Mouse (Mus musculus) heart, postnatal 0 days (tissue): ENCODE data around the gene Traf3ip2. TPM values are rescaled to one million over a fixed set of nuclear protein-coding genes. Genes with fewer than 3 reads are reported as not detected.

Source experiments
- ATAC-seq: fragments of 200-750 bp; cut with Nextera tagmentation; 2 replicates; pipeline ENCODE4 v1.8.0; 2017; ENCODE audit warnings: low read depth, moderate number of reproducible peaks, moderate library complexity; ENCODE audit not compliant: insufficient read depth
- DNase-seq: peaks from one replicate; pipeline ENCODE4 v3.0.0-alpha.2; 2016; ENCODE audit warnings: low spot score
- H3K27ac ChIP-seq: fragments of 300-500 bp; sonication (generic); 2 replicates; pipeline ENCODE4 v1.5.1; 2014; ENCODE audit warnings: low read depth, mild to moderate bottlenecking
- H3K27me3 ChIP-seq: fragments of 300-500 bp; sonication (generic); 2 replicates; pipeline ENCODE4 v1.6.1; 2014; ENCODE audit warnings: low read length, mixed read lengths; ENCODE audit not compliant: control insufficient read depth, insufficient read depth
- H3K36me3 ChIP-seq: fragments of 300-500 bp; sonication (generic); replicated peaks from 2 replicates; pipeline ENCODE4 v1.6.1; 2014; ENCODE audit warnings: low read length, mixed read lengths; ENCODE audit not compliant: control insufficient read depth, insufficient read depth
- H3K4me1 ChIP-seq: fragments of 300-500 bp; sonication (generic); 2 replicates; pipeline ENCODE4 v1.6.1; 2014; ENCODE audit warnings: antibody characterized with exemption; ENCODE audit not compliant: control insufficient read depth, insufficient read depth
- H3K4me2 ChIP-seq: fragments of 300-500 bp; sonication (generic); 2 replicates; pipeline ENCODE4 v1.6.1; 2014; ENCODE audit warnings: low read depth, mild to moderate bottlenecking, low read length, moderate library complexity
- H3K4me3 ChIP-seq: fragments of 300-500 bp; sonication (generic); 2 replicates; pipeline ENCODE4 v1.5.1; 2014; ENCODE audit warnings: low read depth, low read length
- H3K9ac ChIP-seq: fragments of 300-500 bp; sonication (generic); replicated peaks from 2 replicates; pipeline ENCODE4 v1.6.1; 2014; ENCODE audit warnings: low read depth, low read length, mixed read lengths
- H3K9me3 ChIP-seq: fragments of 300-500 bp; sonication (generic); replicated peaks from 2 replicates; pipeline ENCODE4 v1.6.1; 2016; ENCODE audit warnings: low read length; ENCODE audit not compliant: control insufficient read depth
- CTCF ChIP-seq: IDR thresholded peaks from 2 replicates; pipeline ENCODE4 v1.5.1; 2016; ENCODE audit warnings: antibody characterized with exemption, control low read depth, low read depth
- EP300 ChIP-seq: IDR thresholded peaks from 2 replicates; pipeline ENCODE4 v1.6.1; 2016; ENCODE audit warnings: antibody characterized with exemption, low read depth
- WGBS: fragments of 180-500 bp; shearing (Covaris S2); extraction: QIAGEN DNeasy Blood & Tissue Kit; methylation state at CpG from one replicate; pipeline ENCODE4 v1.1.7; 2014; 5-methylcytosine and 5-hydroxymethylcytosine counted together
- polyA plus RNA-seq: library from polyadenylated mRNA; unstranded; fragments of >200 nt; fragmentation: Nextera tagmentation; extraction: Ambion mirVana; gene quantifications from 2 replicates; pipeline ENCODE4 v1.2.1, GENCODE M21; 2015
- total RNA-seq: library from RNA; depleted of rRNA; stranded (reverse); fragments of >200 nt; gene quantifications from 2 replicates; pipeline ENCODE4 v1.2.3, GENCODE M21; 2014; ENCODE audit warnings: low replicate concordance

The Traf3ip2 gene
- total and polyA plus RNA-seq, 2 experiments from 2014 or later: 6.4 to 9.9 TPM

DNA sequence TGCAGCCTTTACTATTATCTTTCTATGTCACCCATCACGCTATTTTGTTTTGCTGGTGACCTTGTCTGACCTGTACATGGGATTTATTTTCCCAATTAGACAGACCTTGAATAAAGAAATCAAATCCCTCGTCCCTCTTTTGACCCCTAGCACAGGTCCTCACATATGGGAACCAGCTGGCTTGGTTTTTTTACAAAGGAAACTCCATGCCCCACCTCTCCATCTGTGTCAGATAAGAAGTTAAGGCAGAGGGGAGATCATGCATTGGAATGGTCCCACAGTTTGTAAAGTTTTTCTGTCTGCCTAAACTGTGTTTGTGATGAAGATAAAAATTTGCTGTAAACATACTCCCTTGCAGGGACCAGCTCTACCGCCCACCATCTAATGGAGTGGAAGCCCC, 26.1 kb downstream of the Traf3ip2 start:
- no peaks in the 10 kb centered on the region for H3K27me3 ChIP-seq
- DNase-seq: no peak
- H3K36me3 ChIP-seq: peaks cover 62% of the 10 kb centered on the region
- ATAC-seq: no peak
- no peak overlapping the region for H3K9ac ChIP-seq
- no peak for TF ChIP-seq CTCF
- no peak for TF ChIP-seq EP300
- no peak overlapping the region for H3K4me3 ChIP-seq
- H3K9me3 ChIP-seq: no peaks in the 10 kb centered on the region
- no peak overlapping the region for H3K4me2 ChIP-seq
- 57% methylated on average over 3 of the region's 3 CpGs for WGBS
- H3K27ac ChIP-seq: no peak overlapping the region
- H3K4me1 ChIP-seq: peaks cover 5% of the 10 kb centered on the region; the same call in 1 of the 2 replicates

DNA sequence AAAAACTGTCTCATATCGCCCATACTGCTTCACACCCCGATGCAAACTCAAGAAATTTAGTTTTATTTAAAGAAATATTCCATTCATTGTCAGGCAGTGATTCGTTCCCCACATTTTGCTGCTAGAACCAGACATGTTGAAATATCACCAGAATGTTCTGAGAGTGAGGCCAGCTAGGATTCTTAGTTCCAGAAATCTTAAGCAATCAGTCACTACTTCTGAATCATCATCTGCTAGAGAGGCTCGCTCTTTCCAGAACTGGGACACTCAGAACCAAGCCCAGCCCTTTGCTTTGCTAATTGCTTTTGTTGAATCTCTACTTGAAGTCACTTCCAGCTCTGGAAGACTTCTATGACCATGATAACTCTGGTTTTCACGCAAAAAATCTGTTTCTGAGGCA, 27.0 kb downstream of the Traf3ip2 start:
- 88% methylated on average over 5 of the region's 5 CpGs for WGBS
- H3K4me1 ChIP-seq: peaks cover 5% of the 10 kb centered on the region; the same call in 1 of the 2 replicates
- H3K36me3 ChIP-seq: peaks cover 59% of the 10 kb centered on the region
- DNase-seq (no peak), ATAC-seq (no peak)
- no peak overlapping the region for H3K9ac ChIP-seq
- H3K4me3 ChIP-seq: no peak overlapping the region
- no peaks in the 10 kb centered on the region for H3K27me3 ChIP-seq
- H3K27ac ChIP-seq: no peak overlapping the region
- H3K4me2 ChIP-seq: no peak overlapping the region
- no peaks in the 10 kb centered on the region for H3K9me3 ChIP-seq
- TF ChIP-seq EP300 (no peak), CTCF (no peak)

- DNase-seq (no peak), ATAC-seq (no peak)
- Histone ChIP-seq H3K9ac (no peak overlapping the region), H3K27me3 (no peaks in the 10 kb centered on the region), H3K36me3 (peaks cover 53% of the 10 kb centered on the region), H3K4me2 (no peak overlapping the region), H3K9me3 (no peaks in the 10 kb centered on the region), H3K4me1 (peaks cover 5% of the 10 kb centered on the region; the same call in 1 of the 2 replicates), H3K4me3 (no peak overlapping the region), H3K27ac (no peak overlapping the region)
- 29% methylated on average over 4 of the region's 4 CpGs for WGBS
- TF ChIP-seq EP300 (no peak), CTCF (no peak)
Observed at GRCm38 (mm10) chr10:39640817-39641226, 28.1 kb downstream of the Traf3ip2 start.

DNA sequence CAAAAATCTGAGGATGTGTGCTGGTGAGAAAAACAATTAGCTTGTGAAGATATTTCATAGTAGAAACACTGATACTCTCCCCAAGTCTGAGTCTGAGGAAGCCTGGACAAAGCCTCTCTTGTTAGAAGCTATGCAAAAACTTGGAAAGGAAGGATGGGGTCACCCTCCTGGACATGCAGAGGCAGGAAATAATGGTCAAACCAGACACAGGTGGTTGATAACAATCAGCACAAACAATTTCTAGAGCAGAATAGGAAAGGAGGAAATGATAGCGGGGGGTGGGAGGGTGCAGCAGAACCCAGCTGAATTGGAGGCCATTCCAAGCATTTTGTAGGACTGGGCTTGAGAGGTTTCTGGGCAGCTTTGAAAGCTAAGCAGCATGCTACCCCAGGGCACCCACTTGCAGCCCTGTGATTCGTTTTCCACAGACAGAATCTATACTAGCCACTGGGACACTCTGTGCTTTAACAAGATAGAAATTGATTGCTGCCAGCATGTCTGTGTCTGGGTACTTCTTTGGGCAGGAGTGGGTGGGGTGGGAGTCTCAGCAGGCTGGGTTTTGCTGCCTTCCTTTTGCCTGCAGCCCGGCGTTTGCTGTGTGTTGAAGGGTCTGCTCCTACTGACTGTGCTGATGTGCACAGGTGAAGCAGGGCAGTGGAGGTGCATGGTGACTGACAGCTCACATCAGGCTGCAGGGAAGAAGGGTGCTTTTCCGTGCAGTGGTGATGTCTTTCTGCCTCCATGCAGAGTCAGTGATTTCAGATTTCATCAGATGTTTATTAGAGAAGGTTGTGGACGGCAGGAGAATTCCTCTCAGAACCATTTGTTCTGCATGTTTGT, 33.3 kb downstream of the Traf3ip2 start:
- H3K36me3 ChIP-seq: peaks cover 46% of the 10 kb centered on the region; the same call in 1 of the 2 replicates
- ATAC-seq: no peak; the same call in 1 of the 2 replicates
- peaks cover 2% of the 10 kb centered on the region; the same call in 1 of the 2 replicates for H3K4me1 ChIP-seq
- no peaks in the 10 kb centered on the region for H3K27me3 ChIP-seq
- no peak for DNase-seq
- no peaks in the 10 kb centered on the region for H3K9me3 ChIP-seq
- H3K4me3 ChIP-seq: no peak overlapping the region
- 43% methylated on average over 6 of the region's 6 CpGs for WGBS
- H3K9ac ChIP-seq: no peak overlapping the region
- H3K4me2 ChIP-seq: peak overlapping the region; percentile 10; the same call in 1 of the 2 replicates
- peak overlapping the region; percentile 39 for H3K27ac ChIP-seq
- TF ChIP-seq EP300 (no peak), CTCF (no peak)

GRCm38 (mm10) chr10:39646629-39647019, 33.9 kb downstream of the Traf3ip2 start:
- H3K4me2 ChIP-seq: peak overlapping the region; percentile 10; the same call in 1 of the 2 replicates
- H3K27me3 ChIP-seq: no peaks in the 10 kb centered on the region
- no peaks in the 10 kb centered on the region for H3K4me1 ChIP-seq
- H3K4me3 ChIP-seq: no peak overlapping the region
- WGBS: 47% methylated on average over 14 of the region's 14 CpGs
- no peaks in the 10 kb centered on the region for H3K9me3 ChIP-seq
- DNase-seq (no peak), ATAC-seq (no peak)
- TF ChIP-seq EP300: no peak
- no peak for TF ChIP-seq CTCF
- peaks cover 46% of the 10 kb centered on the region for H3K36me3 ChIP-seq
- H3K9ac ChIP-seq: no peak overlapping the region
- H3K27ac ChIP-seq: peak overlapping the region; percentile 39; the same call in 1 of the 2 replicates
